ENCODE assay signal across 9 mouse cellular contexts in genomic region chr1:116313269-116313668, GRCm38 (mm10).
A peak's percentile ranks its signal among the peaks of the same experiment; 100 is the strongest.
DNase-seq lines count a peak whose midpoint lies in the region; ATAC-seq and TF ChIP-seq lines count a peak whose summit lies in the region.
"Had no signal": no experiment of that assay in that cellular context is flagged by ENCODE, and none has a peak within 500 bp of the region (broad histone marks: within the 10 kb centered on the region; RNA-seq: fewer than 3 reads in every experiment).

No protein-coding gene starts in this region.

- peak; percentile 32 for DNase-seq in adrenal gland, postnatal 10 days
- DNase-seq in adrenal gland, postnatal 4 days (ENCODE audit: low spot score in 2 of 2): no peak
- peak; percentile 12 for DNase-seq in kidney, postnatal 0 days (ENCODE audit: low spot score)
- no peak for DNase-seq in kidney, adult 11 months
- peak; percentile 1 for DNase-seq in ES-E14 (ENCODE audit: low read depth, low spot score)
- peak; percentile 37 for DNase-seq in hindbrain, postnatal 0 days (ENCODE audit: low spot score)
- DNase-seq in spleen, adult 18-20 months: no peak
- DNase-seq in thymus, adult 2 months: no peak

- H3K36me3 ChIP-seq in kidney, postnatal 0 days (ENCODE audit: insufficient read depth, low read length): no peaks in the 10 kb centered on the region
- H3K36me3 ChIP-seq in ES-E14 (ENCODE audit: control insufficient read depth, insufficient read depth, low read length, poor library complexity, severe bottlenecking): no peaks in the 10 kb centered on the region
- no peaks in the 10 kb centered on the region for H3K36me3 ChIP-seq in hindbrain, postnatal 0 days (ENCODE audit: insufficient read depth, low read length)
- H3K36me3 ChIP-seq in thymus, adult 2 months (ENCODE audit: control insufficient read depth, insufficient read depth, low read length): no peaks in the 10 kb centered on the region
- H3K36me3 ChIP-seq: heart, embryonic 15.5 days had no signal

- in situ Hi-C loops in ES-E14 (cut with MboI; ENCODE audit: low sequenced_read_pairs in 2 of 2, unreplicated experiment in 2 of 2): no loop called here

- no peak overlapping the region for H3K9ac ChIP-seq in kidney, postnatal 0 days (ENCODE audit: low read depth, low read length)
- no peak overlapping the region for H3K9ac ChIP-seq in ES-E14 (ENCODE audit: insufficient read depth, low read depth, low read length, poor library complexity, severe bottlenecking)
- no peak overlapping the region for H3K9ac ChIP-seq in hindbrain, postnatal 0 days (replicated peaks; ENCODE audit: low read length)
- H3K9ac ChIP-seq: heart, embryonic 15.5 days had no signal

- no peaks in the 10 kb centered on the region for H3K4me1 ChIP-seq in kidney, postnatal 0 days (replicated peaks; ENCODE audit: insufficient read depth, low read length)
- no peaks in the 10 kb centered on the region for H3K4me1 ChIP-seq in ES-E14 (ENCODE audit: control insufficient read depth in 2 of 2, insufficient read depth in 2 of 2, low read length in 2 of 2, poor library complexity in 1 of 2)
- no peaks in the 10 kb centered on the region for H3K4me1 ChIP-seq in hindbrain, postnatal 0 days (ENCODE audit: insufficient read depth, low read length)
- H3K4me1 ChIP-seq in thymus, adult 2 months (replicated peaks; ENCODE audit: control insufficient read depth, insufficient read depth, low read length): no peaks in the 10 kb centered on the region
- H3K4me1 ChIP-seq: heart, embryonic 15.5 days had no signal

- ATAC-seq in kidney, postnatal 0 days (replicated peaks; ENCODE audit: low FRiP score, low read depth): no peak
- ATAC-seq in hindbrain, postnatal 0 days: no peak

- no peaks in the 10 kb centered on the region for H3K27me3 ChIP-seq in kidney, postnatal 0 days (ENCODE audit: insufficient read depth, low read length)
- no peaks in the 10 kb centered on the region for H3K27me3 ChIP-seq in hindbrain, postnatal 0 days (ENCODE audit: insufficient read depth, low read length)
- H3K27me3 ChIP-seq in thymus, adult 2 months (ENCODE audit: control insufficient read depth, insufficient read depth, low read length): no peaks in the 10 kb centered on the region
- H3K27me3 ChIP-seq: heart, embryonic 15.5 days had no signal

- H3K4me3 ChIP-seq in kidney, postnatal 0 days (replicated peaks; ENCODE audit: low read depth, low read length): no peak overlapping the region
- H3K4me3 ChIP-seq in ES-E14 (ENCODE audit: insufficient read depth in 1 of 2, low read depth in 1 of 2, low read length in 2 of 2, poor library complexity in 1 of 2, severe bottlenecking in 1 of 2): no peak overlapping the region
- H3K4me3 ChIP-seq in hindbrain, postnatal 0 days (ENCODE audit: low read length): no peak overlapping the region
- no peak overlapping the region for H3K4me3 ChIP-seq in thymus, adult 2 months (ENCODE audit: control insufficient read depth, insufficient read depth, low read length)
- H3K4me3 ChIP-seq: heart, embryonic 15.5 days had no signal

- H3K9me3 ChIP-seq in kidney, postnatal 0 days (replicated peaks; ENCODE audit: low read length): no peaks in the 10 kb centered on the region
- no peaks in the 10 kb centered on the region for H3K9me3 ChIP-seq in ES-E14 (ENCODE audit: control insufficient read depth, insufficient read depth, low read depth, low read length)
- H3K9me3 ChIP-seq in hindbrain, postnatal 0 days (ENCODE audit: low read length): no peaks in the 10 kb centered on the region
- H3K9me3 ChIP-seq: heart, embryonic 15.5 days had no signal

- H3K4me2 ChIP-seq in kidney, postnatal 0 days (ENCODE audit: low read length): no peak overlapping the region
- H3K4me2 ChIP-seq in hindbrain, postnatal 0 days (ENCODE audit: low read depth, low read length): no peak overlapping the region
- H3K4me2 ChIP-seq: heart, embryonic 15.5 days had no signal

- TF ChIP-seq POLR2A in thymus, adult 2 months (IDR thresholded peaks at IDR 0.05; ENCODE audit: control insufficient read depth, extremely low read depth, insufficient read depth, low read length, poor library complexity): no peak

- peak; percentile 57 for TF ChIP-seq CTCF in kidney, postnatal 0 days (IDR thresholded peaks at IDR 0.05; ENCODE audit: low read depth)
- TF ChIP-seq CTCF in hindbrain, postnatal 0 days (IDR thresholded peaks at IDR 0.05; ENCODE audit: low read depth): peak; percentile 57
- TF ChIP-seq CTCF in thymus, adult 2 months (IDR thresholded peaks at IDR 0.05; ENCODE audit: borderline replicate concordance, control insufficient read depth, extremely low read depth, insufficient read depth, low read length, poor library complexity): no peak

- no peak overlapping the region for H3K27ac ChIP-seq in kidney, postnatal 0 days
- H3K27ac ChIP-seq in ES-E14 (ENCODE audit: insufficient read depth, low read depth, low read length, poor library complexity, severe bottlenecking): no peak overlapping the region
- no peak overlapping the region for H3K27ac ChIP-seq in hindbrain, postnatal 0 days
- no peak overlapping the region for H3K27ac ChIP-seq in thymus, adult 2 months (ENCODE audit: control insufficient read depth, insufficient read depth, low read length)
- H3K27ac ChIP-seq: heart, embryonic 15.5 days had no signal

TF ChIP-seq in ES-E14, 5 proteins besides CTCF, POLR2A, EP300 and RAD21:
- no peak for TF ChIP-seq ZC3H11A (IDR thresholded peaks at IDR 0.05; ENCODE audit: borderline replicate concordance, low read depth, low read length)
- TF ChIP-seq ZNF384 (IDR thresholded peaks at IDR 0.05; ENCODE audit: low read depth, low read length): no peak
- no peak for TF ChIP-seq CHD2 (IDR thresholded peaks at IDR 0.05; ENCODE audit: low read depth, low read length)
- no peak for TF ChIP-seq MAFK (IDR thresholded peaks at IDR 0.05; ENCODE audit: insufficient read depth, low read depth, low read length)
- no peak for TF ChIP-seq HCFC1 (IDR thresholded peaks at IDR 0.05; ENCODE audit: borderline replicate concordance, insufficient read depth, low read length)

Comparison
In these comparisons a context has a peak if more than half of its experiments do, and no peak if none do; other contexts are left out.
1. DNase-seq: peak in adrenal gland, postnatal 10 days (single experiment), kidney, postnatal 0 days (single experiment), ES-E14 (single experiment) and hindbrain, postnatal 0 days (single experiment); none in adrenal gland, postnatal 4 days (0 of 2), kidney, adult 11 months (single experiment), spleen, adult 18-20 months (0 of 2) and thymus, adult 2 months (single experiment).